Mouse (Mus musculus) embryo, embryonic 11.5 days (tissue): ENCODE results near the gene Olfr96.
"Not testable (repeated sequence)": the region's sequence is repeated elsewhere in the genome, so short reads cannot be mapped to it uniquely, and the experiment has no call there.

Experiments used
- DNase-seq: peaks from one replicate; pipeline ENCODE4 v3.0.0-alpha.2; 2012; ENCODE audit warnings: low read depth, low spot score

Olfr96 gene

DNA sequence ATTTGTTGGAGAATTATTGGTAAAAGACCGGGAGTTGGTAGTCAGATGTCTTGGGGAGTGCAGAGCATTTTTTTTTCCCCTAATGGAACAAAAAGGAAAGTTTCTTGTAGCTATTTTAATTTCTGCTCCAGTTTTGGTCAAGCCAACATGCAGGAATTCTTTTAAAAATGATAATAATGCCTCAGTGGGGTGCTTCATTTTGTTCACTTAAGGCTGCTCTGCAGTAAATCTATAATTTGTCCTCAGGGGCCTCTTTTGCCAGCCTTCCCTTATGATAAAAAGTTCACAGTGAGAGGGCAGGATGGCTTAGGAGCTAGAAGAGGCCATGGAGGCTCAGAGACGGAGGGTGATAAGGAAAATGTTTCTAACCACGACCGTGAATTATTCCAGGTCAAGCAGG is at the start of gene Olfr96:
TSS of gene Olfr96 (plus strand) at position 301 of the 400 bp plus-strand sequence.
- DNase-seq, result no peak

DNA sequence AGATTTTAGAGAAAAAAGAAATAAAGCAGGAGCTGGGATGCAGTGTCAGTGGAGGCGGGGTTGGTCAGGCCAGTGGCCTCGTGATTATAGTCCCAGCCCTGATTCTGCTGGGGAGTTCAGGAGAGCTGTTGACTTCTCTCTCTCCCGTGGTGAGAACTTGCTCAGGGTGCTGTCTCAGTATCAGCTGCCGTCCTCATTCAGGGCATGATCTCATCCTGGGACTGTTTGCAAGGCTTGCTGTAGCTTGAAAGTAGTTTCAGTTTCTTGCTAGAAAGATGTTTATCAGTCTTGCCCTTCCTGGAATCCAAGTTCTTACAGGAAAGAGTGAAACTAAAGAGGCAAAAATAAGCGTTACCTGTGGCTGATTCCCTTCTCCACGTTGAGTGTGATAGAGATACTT is 34.5 kb upstream of the Olfr96 start:
- no peak for DNase-seq

- no peak for DNase-seq
These were observed 29.2 kb upstream of the Olfr96 start for GRCm38 (mm10) chr17:37190711-37191110.

- DNase-seq, result no peak
These were observed 26.9 kb upstream of the Olfr96 start for GRCm38 (mm10) chr17:37193032-37193431.

DNA sequence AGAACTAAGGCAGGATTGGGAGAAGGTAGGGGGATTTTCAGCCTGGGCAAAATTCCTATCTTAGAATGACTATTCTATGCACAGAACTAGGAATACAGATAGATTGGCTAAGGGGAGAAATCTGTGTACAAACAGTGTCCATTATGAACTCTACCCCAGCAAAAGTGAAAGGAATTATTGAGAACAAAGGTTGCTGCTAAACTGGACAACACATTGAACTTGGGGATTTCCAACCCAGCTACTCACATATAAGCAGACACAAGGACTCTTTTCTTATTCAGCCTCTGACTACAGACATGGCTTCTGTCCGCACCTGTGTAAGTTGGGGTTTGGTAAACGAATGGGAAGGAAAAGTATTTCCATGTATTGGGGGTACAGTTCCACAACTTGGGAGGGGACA is 26.3 kb upstream of the Olfr96 start, which contains the start of gene Ubd:
TSS of gene Ubd (plus strand) at position 237 of the 400 bp plus-strand sequence.
- DNase-seq, result no peak

DNA sequence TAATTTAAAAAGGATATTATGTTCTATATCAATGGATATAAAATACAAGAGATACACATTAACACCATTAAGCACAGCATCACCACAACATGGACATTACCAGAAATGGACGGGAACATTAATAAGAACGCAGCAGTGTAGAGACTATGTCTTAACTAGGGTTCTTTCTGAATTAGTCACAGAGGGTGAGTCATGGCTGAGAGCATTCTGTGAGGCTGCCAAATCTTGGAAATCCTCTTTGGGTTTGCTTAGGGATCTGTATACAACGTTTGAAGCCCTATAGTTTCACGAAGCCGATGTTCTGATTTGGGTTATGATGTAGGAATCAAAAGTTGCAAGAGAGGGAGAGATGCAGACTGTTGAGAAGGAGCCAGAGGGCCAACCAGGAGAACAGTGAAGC is 25.2 kb upstream of the Olfr96 start:
- DNase-seq, result no peak

DNA sequence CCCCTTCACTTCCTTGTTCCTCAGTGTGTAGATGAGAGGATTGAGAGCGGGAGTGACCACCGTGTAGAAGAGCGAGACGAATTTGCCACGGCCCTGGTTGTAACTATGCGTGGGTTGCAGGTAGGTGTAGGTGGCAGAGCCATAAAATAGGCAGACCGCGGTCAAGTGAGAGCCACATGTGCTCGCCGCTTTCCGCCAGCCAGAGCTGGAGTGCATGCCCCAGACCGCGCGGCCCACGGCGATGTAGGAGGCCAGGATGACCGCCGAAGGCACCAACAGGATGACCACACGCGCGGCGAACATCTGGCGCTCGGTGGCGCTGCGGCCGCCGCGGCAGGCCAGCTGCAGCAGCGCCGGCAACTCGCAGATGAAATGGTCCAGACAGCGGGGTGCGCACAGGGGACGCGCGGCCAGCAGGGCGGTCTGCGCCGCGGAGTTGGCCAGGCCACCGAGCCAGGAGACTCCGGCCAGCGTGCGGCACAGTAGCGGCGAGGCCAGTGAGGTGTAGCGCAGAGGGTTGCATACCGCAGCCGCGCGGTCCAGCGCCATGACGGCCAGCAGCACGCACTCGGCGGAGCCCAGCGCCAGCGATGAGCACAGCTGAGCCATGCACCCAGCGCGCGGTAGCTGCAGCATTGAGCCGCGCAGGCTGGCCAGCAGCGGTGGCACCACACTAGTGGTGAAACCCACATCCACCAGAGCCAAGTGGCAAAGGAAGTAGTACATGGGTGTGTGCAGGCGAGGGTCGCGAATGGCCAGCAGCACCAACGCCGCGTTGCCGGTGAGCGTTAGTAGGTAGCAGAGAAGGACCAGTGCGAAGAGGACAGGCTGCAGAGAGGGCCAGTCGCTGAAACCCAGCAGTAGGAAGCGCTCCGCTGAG is 22.9 kb upstream of the Olfr96 start:
- peak; percentile 32 for DNase-seq

- DNase-seq, result no peak
These were observed 19.1 kb upstream of the Olfr96 start, which contains the start of gene Olfr94 for GRCm38 (mm10) chr17:37200894-37201293. Gene Olfr94 (minus strand): TSS chr17:37200994.

DNA sequence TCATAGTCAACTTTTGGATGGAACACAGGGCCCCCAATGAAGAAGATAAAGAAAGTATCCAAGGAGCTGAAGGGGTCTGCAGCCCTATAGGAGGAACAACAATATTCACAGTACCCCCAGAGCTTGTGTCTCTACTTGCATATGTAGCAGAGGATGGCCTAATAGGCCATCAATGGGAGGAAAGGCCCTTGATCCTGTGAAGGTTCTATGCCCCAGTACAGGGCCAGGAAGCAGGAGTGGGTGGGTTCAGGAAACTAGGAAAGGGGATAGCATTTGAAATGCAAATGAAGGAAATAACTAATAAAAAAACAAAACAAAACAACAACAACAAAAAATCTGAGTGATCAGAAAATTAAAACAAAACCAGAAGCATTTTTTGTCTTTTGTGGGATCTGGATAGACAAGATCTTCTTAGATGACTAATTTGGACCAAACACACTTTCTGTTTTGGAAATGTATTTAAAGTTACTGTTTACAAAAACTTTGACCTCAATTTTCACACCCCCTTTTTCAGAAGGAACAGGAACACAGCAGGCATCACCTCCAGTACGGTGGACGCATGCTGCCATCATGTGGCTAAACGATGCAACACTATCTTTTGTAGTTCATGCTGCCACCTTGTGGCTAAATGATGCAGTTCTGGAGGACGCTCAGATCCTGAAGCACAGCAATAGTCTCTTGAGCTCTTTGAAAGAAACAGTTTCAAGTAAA is 16.6 kb upstream of the Olfr96 start:
- DNase-seq, result peak; percentile 72

- no peak for DNase-seq
These were observed 16.1 kb upstream of the Olfr96 start for GRCm38 (mm10) chr17:37203917-37204236.

DNA sequence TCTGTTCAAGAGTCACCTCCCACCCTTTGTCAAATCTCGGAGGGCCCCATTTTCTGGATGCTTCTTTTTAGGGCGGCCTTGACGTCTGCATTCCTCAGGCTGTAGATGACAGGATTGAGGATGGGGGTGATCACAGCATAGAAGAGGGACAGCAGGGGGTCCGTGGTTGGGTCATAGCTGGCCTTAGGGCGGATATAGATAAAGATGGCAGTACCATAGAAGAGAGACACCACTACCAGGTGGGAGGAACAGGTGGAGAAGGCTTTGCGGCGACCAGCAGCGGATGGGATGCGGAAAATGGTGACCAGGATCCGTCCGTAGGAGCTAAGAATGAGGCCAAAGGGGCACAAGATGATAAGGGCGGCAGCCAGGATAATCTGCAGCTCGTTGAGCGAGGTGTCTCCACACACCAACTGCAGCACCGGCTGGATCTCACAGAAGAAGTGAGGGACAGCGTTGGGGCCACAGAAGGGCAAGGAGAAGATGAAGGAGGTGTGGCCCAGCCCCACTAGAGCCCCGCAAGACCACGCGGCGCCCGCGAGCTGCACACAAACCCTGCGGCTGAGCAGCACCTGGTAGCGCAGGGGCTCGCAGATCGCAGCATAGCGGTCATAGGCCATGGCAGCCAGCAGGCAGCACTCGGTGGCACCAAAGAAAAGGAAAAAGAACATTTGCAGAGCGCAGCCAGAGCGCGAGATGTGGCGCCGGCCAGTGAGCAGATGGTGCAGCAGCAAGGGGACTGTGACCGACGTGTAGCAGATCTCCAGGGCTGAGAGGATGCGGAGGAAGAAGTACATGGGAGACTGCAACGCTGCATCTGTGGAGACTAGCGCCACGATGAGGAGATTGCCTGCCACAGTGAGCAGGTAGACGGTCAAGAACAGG is 8.8 kb upstream of the Olfr96 start:
- DNase-seq, result no peak

GRCm38 (mm10) chr17:37213018-37213417 is 6.9 kb upstream of the Olfr96 start, which contains the start of gene Olfr95:
Gene Olfr95 (minus strand): TSS chr17:37213118.
- DNase-seq, result no peak

DNA sequence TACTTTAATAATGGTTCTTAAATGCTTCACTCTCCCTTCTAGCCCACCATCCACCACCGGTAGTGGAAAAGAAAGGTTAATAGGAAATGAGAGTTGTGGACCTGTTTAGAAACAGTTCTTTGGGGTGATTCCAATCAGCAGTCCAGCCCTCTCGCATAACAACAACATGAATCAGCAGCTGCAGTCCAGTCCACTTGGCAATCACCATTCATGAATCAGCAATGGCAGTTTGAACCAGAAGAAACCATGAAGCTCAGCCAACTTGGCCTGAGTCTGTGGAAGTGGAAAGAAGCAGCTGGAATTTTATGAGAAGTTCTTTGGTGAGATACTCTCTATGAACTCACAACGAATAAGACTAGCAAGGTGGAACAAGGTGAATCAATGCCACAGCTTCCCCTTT is 1.5 kb upstream of the Olfr96 start:
- DNase-seq, result no peak

- no peak for DNase-seq
These were observed 1.9 kb downstream of the Olfr96 start for GRCm38 (mm10) chr17:37221879-37222278.

DNA sequence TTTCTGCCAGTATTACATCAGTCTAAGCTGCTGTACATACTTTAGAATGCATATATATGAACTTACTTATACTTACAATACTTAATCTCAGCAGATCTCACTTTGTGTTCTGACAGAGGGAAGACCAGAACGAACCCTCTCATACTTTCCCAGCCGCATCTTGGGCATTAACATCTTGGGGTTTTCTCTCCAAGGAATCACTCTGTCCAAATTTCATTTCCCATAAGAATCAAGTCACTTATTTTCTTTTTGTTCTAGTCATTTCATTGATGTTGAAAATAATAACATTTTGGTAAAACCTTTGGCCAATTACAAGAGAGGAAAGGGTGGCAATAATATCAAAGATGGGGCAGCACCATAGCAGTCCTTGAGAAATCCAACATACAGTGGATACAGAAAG is 17.3 kb downstream of the Olfr96 start, which contains the start of gene Olfr97:
TSS of gene Olfr97 (minus strand) at position 101 of the 400 bp plus-strand sequence.
- not testable (repeated sequence) for DNase-seq

GRCm38 (mm10) chr17:37242198-37242597 is 22.3 kb downstream of the Olfr96 start:
- no peak for DNase-seq

- no peak for DNase-seq
These were observed 26.8 kb downstream of the Olfr96 start for GRCm38 (mm10) chr17:37246715-37247114.

GRCm38 (mm10) chr17:37249460-37249859 is 29.5 kb downstream of the Olfr96 start:
- no peak for DNase-seq

DNA sequence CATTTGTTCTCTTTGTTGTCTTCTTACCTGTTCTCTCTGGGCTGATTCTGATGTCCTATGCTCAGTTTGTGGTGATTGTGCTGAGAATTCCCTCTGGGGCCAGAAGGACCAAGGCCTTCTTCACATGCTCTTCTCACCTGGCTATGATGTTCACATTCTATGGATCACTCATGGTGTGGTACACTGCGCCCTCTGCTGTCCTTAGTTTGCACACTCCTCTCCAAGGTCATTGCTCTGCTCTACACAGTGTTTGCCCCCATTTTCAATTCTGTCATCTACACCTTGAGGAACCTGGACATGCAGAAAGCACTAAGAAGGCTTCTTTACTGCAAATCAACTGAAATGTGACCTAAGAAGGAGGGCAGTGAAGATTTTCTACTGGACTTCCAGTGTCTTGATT is 30.6 kb downstream of the Olfr96 start:
- no peak for DNase-seq

DNA sequence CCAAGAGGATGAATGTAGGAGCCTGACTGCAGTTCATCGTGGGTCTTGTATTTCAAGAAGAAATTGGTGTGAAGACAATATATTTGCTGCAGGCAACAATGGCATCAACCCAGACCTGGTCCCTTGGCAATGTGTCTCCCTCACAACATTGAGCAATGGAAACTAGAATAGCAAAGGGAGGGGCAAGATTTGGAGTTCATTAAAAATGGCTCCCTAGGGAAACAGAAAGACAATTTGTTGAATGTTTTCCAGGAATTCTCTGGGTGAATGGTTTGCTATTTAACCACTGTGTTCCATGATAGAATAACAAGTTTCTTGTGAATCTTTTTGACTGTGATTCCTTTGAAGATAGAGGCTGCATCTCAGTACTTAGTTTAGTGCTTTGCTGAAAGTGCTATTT is 43.7 kb downstream of the Olfr96 start, which contains the start of gene Olfr98:
TSS of gene Olfr98 (minus strand) at position 124 of the 400 bp plus-strand sequence.
- DNase-seq, result no peak

DNA sequence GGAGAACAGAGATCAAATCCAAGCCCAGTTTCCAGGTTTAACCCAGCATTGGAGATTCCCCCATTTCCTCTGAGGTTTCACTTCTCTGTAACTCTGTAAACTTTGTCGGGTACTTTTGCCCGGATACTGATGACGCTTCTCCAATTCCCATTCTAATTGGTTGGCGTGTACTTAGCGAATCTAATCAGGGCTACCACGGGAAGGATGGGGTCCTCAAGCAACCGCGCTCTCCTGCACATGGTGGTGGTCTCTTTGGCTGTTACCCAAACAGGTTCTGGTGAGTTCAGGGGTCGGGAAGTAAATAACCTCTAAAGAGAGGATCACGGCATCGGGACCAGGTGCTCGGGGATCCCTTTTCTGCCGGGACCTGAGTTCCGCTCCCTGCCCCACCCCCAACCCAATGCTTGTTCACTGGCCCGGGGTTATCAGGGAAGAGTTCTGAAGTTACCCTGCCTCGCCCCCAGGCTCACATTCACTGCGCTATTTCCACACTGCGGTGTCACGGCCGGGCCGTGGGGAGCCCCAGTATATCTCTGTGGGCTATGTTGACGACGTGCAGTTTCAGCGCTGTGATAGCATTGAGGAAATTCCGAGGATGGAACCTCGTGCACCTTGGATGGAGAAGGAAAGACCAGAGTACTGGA is 50.2 kb downstream of the Olfr96 start, which contains the start of gene H2-M3:
TSS of gene H2-M3 (plus strand) at position 163 of the 644 bp plus-strand sequence.
- DNase-seq, result peak; percentile 76
